Mouse (Mus musculus): ENCODE data around the gene Slc45a1. TPM values are rescaled to one million over a fixed set of nuclear protein-coding genes. Genes with fewer than 3 reads are reported as not detected.
A peak's percentile ranks its signal among the peaks of the same experiment; 100 is the strongest.

Gene Slc45a1
- polyA plus RNA-seq (2012; rRNA removed) (0.36 and 0.42 TPM in 2 replicates), polyA plus RNA-seq (2014; fragmentation: Nextera tagmentation; extraction: Ambion mirVana) (0.14 and 0.22 TPM in 2 replicates)

DNA sequence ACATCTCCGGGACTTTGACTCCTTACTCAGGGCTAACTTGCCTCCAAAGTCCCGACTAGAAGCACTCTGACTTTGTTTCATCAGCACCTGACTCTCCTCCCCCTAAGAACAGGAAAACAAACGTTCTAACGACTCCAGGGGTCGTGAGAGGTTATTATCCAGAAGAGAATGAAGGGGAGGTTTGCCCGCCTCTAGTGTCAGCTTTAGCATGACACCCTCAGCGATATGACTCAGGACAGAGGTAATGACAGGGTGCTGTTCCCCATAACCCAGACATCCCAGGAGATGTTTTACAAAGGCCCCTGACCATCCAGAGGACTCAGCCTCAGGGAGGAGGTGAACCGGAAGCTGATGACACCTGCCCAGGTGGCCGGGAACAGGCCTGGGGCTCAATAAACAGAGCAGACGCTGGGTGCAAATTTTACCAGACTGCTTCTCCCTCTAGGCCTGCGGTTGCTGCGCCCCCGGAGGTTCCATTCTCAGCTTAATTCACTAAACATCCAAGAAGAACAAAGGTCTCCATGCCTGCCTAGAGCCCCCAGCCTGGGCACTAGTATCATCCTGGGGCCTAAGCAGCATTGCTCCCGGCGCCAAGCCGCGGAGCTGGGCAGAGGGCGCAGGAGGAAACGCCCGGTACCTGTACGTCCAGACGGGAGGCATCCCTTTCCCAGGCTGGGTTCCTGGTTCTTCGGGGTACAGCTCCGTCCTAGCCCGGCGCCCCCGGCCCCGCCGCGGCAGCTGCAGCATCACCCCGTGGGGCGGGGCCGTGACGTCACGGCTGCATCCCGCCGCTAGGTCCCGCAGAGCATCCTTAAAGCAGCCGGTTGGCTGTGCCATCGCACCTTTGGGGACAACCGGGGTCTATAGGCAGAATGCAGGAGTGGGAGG is at the start of gene Slc45a1:
Gene Slc45a1, minus strand, starts transcription at position 785 of the 888 bp plus-strand sequence.
- H3K27ac ChIP-seq (replicated peaks; ENCODE audit: low read depth, low read length): no peak within 1 kb of the TSS
- no peaks in the 10 kb centered on the region for H3K36me3 ChIP-seq (ENCODE audit: control insufficient read depth, insufficient read depth, low read length)
- no peaks in the 10 kb centered on the region for H3K9me3 ChIP-seq (ENCODE audit: control insufficient read depth, low read length)
- peak within 1 kb of the TSS; percentile 22 for H3K4me3 ChIP-seq (replicated peaks; ENCODE audit: low read length)
- no peaks in the 10 kb centered on the region for H3K4me1 ChIP-seq (ENCODE audit: control insufficient read depth, insufficient read depth, low read length)
- peak within 1 kb of the TSS; percentile 6; the same call in 1 of the 2 replicates for H3K9ac ChIP-seq (ENCODE audit: low read depth, low read length, severe bottlenecking)
- H3K4me2 ChIP-seq (replicated peaks; ENCODE audit: low read depth, low read length, severe bottlenecking): peak within 1 kb of the TSS; percentile 49
- no peak for DNase-seq (ENCODE audit: low spot score)
- ATAC-seq (ENCODE audit: low FRiP score, low read depth): no peak
- 6% methylated on average over 41 of the region's 41 CpGs for WGBS
- TF ChIP-seq POLR2A (IDR thresholded peaks at IDR 0.05; ENCODE audit: borderline replicate concordance, extremely low read depth, insufficient read depth, insufficient read length): no peak
- H3K27me3 ChIP-seq (ENCODE audit: control insufficient read depth, insufficient read depth, low read length): peaks cover 15% of the 10 kb centered on the region; the same call in 1 of the 2 replicates

DNA sequence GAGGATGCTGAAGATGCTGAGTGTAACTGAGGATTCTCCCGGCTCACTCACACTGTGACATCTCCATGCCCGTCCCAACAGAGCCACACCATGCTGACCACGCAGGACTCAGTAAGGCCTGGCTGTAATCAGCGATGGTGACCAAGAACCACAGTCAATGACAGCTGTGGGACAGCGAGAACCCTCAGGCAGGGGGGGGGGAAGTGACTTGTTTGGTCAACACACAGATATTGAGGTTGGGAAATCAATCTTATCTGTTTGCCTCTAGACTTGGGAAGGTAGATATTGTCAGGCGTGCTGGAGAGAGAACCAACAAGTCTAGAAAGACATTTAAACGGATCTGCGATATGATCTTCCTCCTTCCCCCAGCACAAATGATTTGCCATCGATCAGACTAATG is 48.9 kb upstream of the Slc45a1 start:
- Histone ChIP-seq H3K4me2 (replicated peaks; ENCODE audit: low read depth, low read length, severe bottlenecking) (no peak overlapping the region), H3K9ac (ENCODE audit: low read depth, low read length, severe bottlenecking) (no peak overlapping the region), H3K27ac (replicated peaks; ENCODE audit: low read depth, low read length) (no peak overlapping the region), H3K9me3 (ENCODE audit: control insufficient read depth, low read length) (0 out of 2 replicates have a peak, but pooled peaks cover 4% of the 10 kb centered on the region), H3K27me3 (ENCODE audit: control insufficient read depth, insufficient read depth, low read length) (no peaks in the 10 kb centered on the region), H3K36me3 (ENCODE audit: control insufficient read depth, insufficient read depth, low read length) (no peaks in the 10 kb centered on the region), H3K4me3 (replicated peaks; ENCODE audit: low read length) (no peak overlapping the region), H3K4me1 (ENCODE audit: control insufficient read depth, insufficient read depth, low read length) (no peaks in the 10 kb centered on the region)
- 95% methylated on average over 9 of the region's 9 CpGs for WGBS
- DNase-seq (ENCODE audit: low spot score) (no peak), ATAC-seq (ENCODE audit: low FRiP score, low read depth) (no peak)
- TF ChIP-seq POLR2A (IDR thresholded peaks at IDR 0.05; ENCODE audit: borderline replicate concordance, extremely low read depth, insufficient read depth, insufficient read length): no peak

DNA sequence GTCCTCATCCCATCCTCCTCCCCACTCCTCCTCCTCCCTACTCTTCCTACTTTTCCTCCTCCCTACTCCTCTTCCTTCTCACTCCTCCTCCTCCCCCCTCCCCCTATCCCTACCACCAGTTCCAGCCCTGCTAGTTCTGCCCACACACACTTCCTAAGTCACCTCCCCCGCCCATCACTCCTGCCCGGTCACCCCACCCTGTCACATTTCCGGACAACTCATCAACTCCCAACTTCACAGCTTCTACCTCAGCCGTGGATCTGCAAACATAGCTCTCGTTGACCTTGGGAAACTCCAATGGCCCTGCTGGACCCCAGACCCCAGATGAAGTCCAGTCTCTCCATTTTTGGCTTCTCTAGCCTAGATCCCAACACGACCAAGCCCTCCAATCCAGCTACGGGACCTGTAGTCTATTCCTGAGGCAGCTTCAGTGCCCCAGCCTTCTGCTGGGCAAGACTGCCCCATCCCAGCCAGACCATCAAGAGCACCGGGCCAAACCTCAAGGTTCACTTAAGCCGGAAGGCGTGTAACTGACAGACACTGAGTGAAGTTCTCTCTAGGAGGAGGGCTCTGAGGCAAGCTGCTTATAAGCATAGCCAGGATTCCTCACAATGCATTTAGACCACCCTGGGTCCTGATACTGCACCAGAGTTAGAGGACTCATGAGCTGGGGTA is 42.6 kb upstream of the Slc45a1 start:
- ATAC-seq (ENCODE audit: low FRiP score, low read depth): no peak
- 76% methylated on average over 10 of the region's 10 CpGs for WGBS
- Histone ChIP-seq H3K27me3 (ENCODE audit: control insufficient read depth, insufficient read depth, low read length) (no peaks in the 10 kb centered on the region), H3K9ac (ENCODE audit: low read depth, low read length, severe bottlenecking) (no peak overlapping the region), H3K4me3 (replicated peaks; ENCODE audit: low read length) (no peak overlapping the region), H3K27ac (replicated peaks; ENCODE audit: low read depth, low read length) (no peak overlapping the region), H3K9me3 (ENCODE audit: control insufficient read depth, low read length) (no peaks in the 10 kb centered on the region), H3K36me3 (ENCODE audit: control insufficient read depth, insufficient read depth, low read length) (no peaks in the 10 kb centered on the region), H3K4me1 (ENCODE audit: control insufficient read depth, insufficient read depth, low read length) (no peaks in the 10 kb centered on the region), H3K4me2 (replicated peaks; ENCODE audit: low read depth, low read length, severe bottlenecking) (no peak overlapping the region)
- DNase-seq (ENCODE audit: low spot score): no peak
- no peak for TF ChIP-seq POLR2A (IDR thresholded peaks at IDR 0.05; ENCODE audit: borderline replicate concordance, extremely low read depth, insufficient read depth, insufficient read length)

DNA sequence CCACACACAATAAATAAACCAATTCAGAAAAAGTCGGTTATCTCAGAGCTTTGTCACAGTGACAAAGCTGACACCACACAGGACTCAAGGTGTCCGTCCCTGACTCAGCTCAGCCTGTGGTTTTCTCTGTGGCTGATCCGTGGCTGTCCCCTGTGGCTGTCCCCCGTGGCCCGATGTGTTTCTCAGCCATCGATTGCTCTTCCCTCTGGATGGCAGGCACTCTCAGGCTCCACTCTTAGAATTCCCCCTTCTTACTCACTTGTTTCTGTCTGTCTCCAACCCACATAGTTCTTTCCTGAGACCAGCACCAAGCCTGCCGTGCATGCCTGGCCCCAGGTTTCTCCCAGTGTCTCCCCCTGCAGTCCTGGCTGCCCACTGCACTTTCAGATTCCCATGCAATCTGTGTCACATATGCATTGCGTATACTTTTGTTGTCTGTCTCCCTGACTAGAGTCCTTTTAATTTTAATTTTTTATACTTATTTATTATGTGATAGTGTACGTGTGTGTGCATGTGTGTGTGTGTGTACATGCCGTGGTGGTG is 41.0 kb upstream of the Slc45a1 start:
- H3K9ac ChIP-seq (ENCODE audit: low read depth, low read length, severe bottlenecking): no peak overlapping the region
- TF ChIP-seq POLR2A (IDR thresholded peaks at IDR 0.05; ENCODE audit: borderline replicate concordance, extremely low read depth, insufficient read depth, insufficient read length): no peak
- no peaks in the 10 kb centered on the region for H3K27me3 ChIP-seq (ENCODE audit: control insufficient read depth, insufficient read depth, low read length)
- no peaks in the 10 kb centered on the region for H3K9me3 ChIP-seq (ENCODE audit: control insufficient read depth, low read length)
- no peak overlapping the region for H3K4me3 ChIP-seq (replicated peaks; ENCODE audit: low read length)
- no peak overlapping the region for H3K4me2 ChIP-seq (replicated peaks; ENCODE audit: low read depth, low read length, severe bottlenecking)
- no peaks in the 10 kb centered on the region for H3K4me1 ChIP-seq (ENCODE audit: control insufficient read depth, insufficient read depth, low read length)
- DNase-seq (ENCODE audit: low spot score): no peak
- ATAC-seq (ENCODE audit: low FRiP score, low read depth): no peak
- H3K36me3 ChIP-seq (ENCODE audit: control insufficient read depth, insufficient read depth, low read length): no peaks in the 10 kb centered on the region
- WGBS: 76% methylated on average over 10 of the region's 10 CpGs
- H3K27ac ChIP-seq (replicated peaks; ENCODE audit: low read depth, low read length): no peak overlapping the region

DNA sequence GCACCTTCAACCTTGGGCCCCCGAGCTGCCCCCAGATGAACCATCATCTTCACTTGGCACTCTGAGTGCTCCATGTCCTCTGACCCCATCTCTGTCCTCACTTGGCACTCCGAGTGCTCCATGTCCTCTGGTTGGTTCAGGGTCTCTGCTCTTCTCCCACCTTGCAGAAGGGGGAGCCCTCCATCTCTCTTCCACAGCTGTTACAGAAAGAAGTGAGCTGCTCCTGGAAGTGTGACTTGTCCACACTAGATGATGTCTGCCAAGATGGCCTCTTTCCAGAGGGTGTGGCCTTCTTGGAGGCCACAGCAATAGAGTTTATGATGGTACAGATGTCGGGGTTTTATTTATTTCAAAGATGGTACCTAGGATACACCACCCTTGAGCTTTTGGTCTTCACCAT is 38.8 kb upstream of the Slc45a1 start:
- ATAC-seq (ENCODE audit: low FRiP score, low read depth): no peak
- peaks cover 6% of the 10 kb centered on the region for H3K4me1 ChIP-seq (ENCODE audit: control insufficient read depth, insufficient read depth, low read length)
- H3K9ac ChIP-seq (ENCODE audit: low read depth, low read length, severe bottlenecking): no peak overlapping the region
- H3K4me3 ChIP-seq (replicated peaks; ENCODE audit: low read length): no peak overlapping the region
- H3K27me3 ChIP-seq (ENCODE audit: control insufficient read depth, insufficient read depth, low read length): no peaks in the 10 kb centered on the region
- TF ChIP-seq POLR2A (IDR thresholded peaks at IDR 0.05; ENCODE audit: borderline replicate concordance, extremely low read depth, insufficient read depth, insufficient read length): no peak
- WGBS: 74% methylated on average over 3 of the region's 3 CpGs
- no peaks in the 10 kb centered on the region for H3K9me3 ChIP-seq (ENCODE audit: control insufficient read depth, low read length)
- no peaks in the 10 kb centered on the region for H3K36me3 ChIP-seq (ENCODE audit: control insufficient read depth, insufficient read depth, low read length)
- peak; percentile 18 for DNase-seq (ENCODE audit: low spot score)
- H3K4me2 ChIP-seq (replicated peaks; ENCODE audit: low read depth, low read length, severe bottlenecking): no peak overlapping the region
- no peak overlapping the region for H3K27ac ChIP-seq (replicated peaks; ENCODE audit: low read depth, low read length)
